Mouse (Mus musculus) myocyte (in vitro differentiated cells): Measurements from ENCODE around the gene Tnk1.

Experiments used
- CEBPB ChIP-seq: IDR thresholded peaks from 2 replicates; pipeline ENCODE4 v1.6.1; 2011; ENCODE audit warnings: mild to moderate bottlenecking, moderate library complexity; ENCODE audit not compliant: poor library complexity, insufficient read depth, severe bottlenecking
- E2F4 ChIP-seq: IDR thresholded peaks from one replicate; pipeline ENCODE4 v1.6.1; 2011; ENCODE audit warnings: mild to moderate bottlenecking, control low read depth, moderate library complexity; ENCODE audit not compliant: insufficient read depth
- MAX ChIP-seq: IDR thresholded peaks from one replicate; pipeline ENCODE4 v1.6.1; 2011; ENCODE audit warnings: low read depth, mild to moderate bottlenecking, control low read depth
- POLR2A ChIP-seq: IDR thresholded peaks from one replicate; pipeline ENCODE4 v1.6.1; 2011; ENCODE audit warnings: low read depth, mild to moderate bottlenecking, control low read depth, moderate library complexity; ENCODE audit not compliant: insufficient read length

DNA sequence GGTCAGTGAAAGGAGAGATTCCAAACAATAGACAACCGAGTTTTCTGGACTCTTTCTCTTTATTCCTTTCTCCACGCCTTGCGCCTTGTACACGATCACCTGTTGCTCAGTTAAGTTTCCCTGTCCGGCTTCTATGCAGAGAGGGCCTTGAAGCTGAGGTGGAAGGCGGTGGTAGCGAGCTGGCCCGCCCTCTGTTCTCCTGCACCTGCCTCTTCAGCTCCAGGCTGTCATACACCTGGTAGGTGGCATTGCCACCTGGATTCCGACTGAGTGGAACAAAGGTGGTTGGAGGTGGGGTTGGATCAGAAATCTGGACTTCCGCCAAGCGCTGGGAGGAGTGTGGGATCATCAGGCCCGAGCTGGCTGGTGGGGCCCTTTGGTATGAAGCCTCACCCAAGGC is 42.0 kb downstream of the Tnk1 start:
- TF ChIP-seq POLR2A (no peak), MAX (no peak), CEBPB (no peak), E2F4 (no peak)
